Mouse (Mus musculus): Measurements from ENCODE around the gene Dusp16.

Dusp16 gene

GRCm38 (mm10) chr6:134793046-134793806 is 801 bp upstream of the Dusp16 start:
- DNase-seq (ENCODE audit: low spot score): no peak

- DNase-seq (ENCODE audit: low spot score): peak; percentile 32
Measured at GRCm38 (mm10) chr6:134791251-134792118, 940 bp downstream of the Dusp16 start.

GRCm38 (mm10) chr6:134789100-134789499 is 3.3 kb downstream of the Dusp16 start:
- DNase-seq (ENCODE audit: low spot score): no peak

- DNase-seq (ENCODE audit: low spot score): no peak
Measured at GRCm38 (mm10) chr6:134786426-134786825, 6.0 kb downstream of the Dusp16 start.

GRCm38 (mm10) chr6:134782900-134783299 is 9.5 kb downstream of the Dusp16 start:
- no peak for DNase-seq (ENCODE audit: low spot score)

GRCm38 (mm10) chr6:134781494-134781913 is 10.9 kb downstream of the Dusp16 start:
- DNase-seq (ENCODE audit: low spot score): no peak

- no peak for DNase-seq (ENCODE audit: low spot score)
Measured at GRCm38 (mm10) chr6:134780024-134780423, 12.4 kb downstream of the Dusp16 start.

- peak; percentile 39 for DNase-seq (ENCODE audit: low spot score)
Measured at GRCm38 (mm10) chr6:134773961-134774360, 18.5 kb downstream of the Dusp16 start.

- DNase-seq (ENCODE audit: low spot score): no peak
Measured at GRCm38 (mm10) chr6:134773292-134773893, 19.0 kb downstream of the Dusp16 start.

- no peak for DNase-seq (ENCODE audit: low spot score)
Measured at GRCm38 (mm10) chr6:134770339-134770738, 22.1 kb downstream of the Dusp16 start.

- DNase-seq (ENCODE audit: low spot score): no peak
Measured at GRCm38 (mm10) chr6:134764441-134765061, 27.9 kb downstream of the Dusp16 start.

- no peak for DNase-seq (ENCODE audit: low spot score)
Measured at GRCm38 (mm10) chr6:134763436-134763835, 29.0 kb downstream of the Dusp16 start.

GRCm38 (mm10) chr6:134761808-134762207 is 30.6 kb downstream of the Dusp16 start:
- DNase-seq (ENCODE audit: low spot score): no peak

- DNase-seq (ENCODE audit: low spot score): no peak
Measured at GRCm38 (mm10) chr6:134760926-134761544, 31.4 kb downstream of the Dusp16 start.

GRCm38 (mm10) chr6:134756058-134756457 is 36.4 kb downstream of the Dusp16 start:
- no peak for DNase-seq (ENCODE audit: low spot score)

- DNase-seq (ENCODE audit: low spot score): no peak
Measured at GRCm38 (mm10) chr6:134753858-134754257, 38.6 kb downstream of the Dusp16 start.

GRCm38 (mm10) chr6:134753412-134753811 is 39.0 kb downstream of the Dusp16 start:
- no peak for DNase-seq (ENCODE audit: low spot score)

GRCm38 (mm10) chr6:134751883-134752647 is 40.4 kb downstream of the Dusp16 start:
- no peak for DNase-seq (ENCODE audit: low spot score)

- no peak for DNase-seq (ENCODE audit: low spot score)
Measured at GRCm38 (mm10) chr6:134751087-134751486, 41.3 kb downstream of the Dusp16 start.

- no peak for DNase-seq (ENCODE audit: low spot score)
Measured at GRCm38 (mm10) chr6:134748126-134748525, 44.3 kb downstream of the Dusp16 start.

GRCm38 (mm10) chr6:134745876-134746275 is 46.5 kb downstream of the Dusp16 start:
- DNase-seq (ENCODE audit: low spot score): no peak
